Mouse (Mus musculus): ENCODE results near the gene Tmed9. TPM values are rescaled to one million over a fixed set of nuclear protein-coding genes. Genes with fewer than 3 reads are reported as not detected.
A peak's percentile ranks its signal among the peaks of the same experiment; 100 is the strongest.
"Not testable (repeated sequence)": the region's sequence is repeated elsewhere in the genome, so short reads cannot be mapped to it uniquely, and the experiment has no call there.

Tmed9 gene
- polyA plus RNA-seq, 1 experiment from 2014 or later = 66.2 TPM

GRCm38 (mm10) chr13:55571977-55572376 is 1.6 kb upstream of the Tmed9 start:
- Histone ChIP-seq H3K4me1 (ENCODE audit: control insufficient read depth, insufficient read depth, low read length) (peaks cover 6% of the 10 kb centered on the region), H3K27me3 (replicated peaks; ENCODE audit: control insufficient read depth, insufficient read depth, low read length) (no peaks in the 10 kb centered on the region), H3K27ac (replicated peaks; ENCODE audit: low read depth, low read length) (no peak overlapping the region), H3K9ac (ENCODE audit: low read depth, low read length) (peak overlapping the region; percentile 97; the same call in 1 of the 2 replicates), H3K4me2 (ENCODE audit: low read depth, low read length) (peak overlapping the region; percentile 95), H3K9me3 (ENCODE audit: control insufficient read depth, low read length) (no peaks in the 10 kb centered on the region), H3K36me3 (ENCODE audit: control insufficient read depth, insufficient read depth, low read length) (0 out of 2 replicates have a peak, but pooled peaks cover 2% of the 10 kb centered on the region), H3K4me3 (ENCODE audit: low read depth, low read length) (peak overlapping the region; percentile 95; the same call in 1 of the 2 replicates)
- DNase-seq (ENCODE audit: low spot score) = no peak
- no peak for ATAC-seq (ENCODE audit: low read depth)
- WGBS = 68% methylated on average over 2 of the region's 2 CpGs

DNA sequence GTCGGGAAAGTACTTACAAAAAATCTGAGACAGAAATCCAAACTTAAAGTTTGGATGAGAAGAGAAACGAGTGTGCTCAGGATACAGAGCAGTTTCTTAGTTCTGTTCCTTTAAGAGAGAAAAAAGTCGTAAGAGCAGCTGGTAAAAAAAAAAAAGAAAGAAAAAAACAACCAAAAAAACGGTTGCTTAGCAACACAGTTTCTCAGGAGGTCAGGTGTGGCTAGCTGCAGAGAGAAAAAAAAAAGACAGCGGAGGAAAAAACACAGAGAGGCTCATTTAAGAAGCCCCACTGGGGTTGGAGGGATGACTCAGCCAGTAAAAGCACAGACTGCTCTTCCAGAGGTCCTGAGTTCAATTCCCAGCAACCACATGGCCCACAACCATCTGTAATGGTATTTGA is 789 bp downstream of the Tmed9 start:
- 66% methylated on average over 5 of the region's 5 CpGs for WGBS
- ATAC-seq (ENCODE audit: low read depth) (no peak), DNase-seq (ENCODE audit: low spot score) (peak; percentile 23)
- H3K4me2 ChIP-seq (ENCODE audit: low read depth, low read length) = no peak overlapping the region
- H3K27me3 ChIP-seq (replicated peaks; ENCODE audit: control insufficient read depth, insufficient read depth, low read length) = no peaks in the 10 kb centered on the region
- peaks cover 2% of the 10 kb centered on the region for H3K4me1 ChIP-seq (ENCODE audit: control insufficient read depth, insufficient read depth, low read length)
- H3K9me3 ChIP-seq (ENCODE audit: control insufficient read depth, low read length) = 0 out of 2 replicates have a peak, but pooled peaks cover 3% of the 10 kb centered on the region
- H3K4me3 ChIP-seq (ENCODE audit: low read depth, low read length) = no peak overlapping the region
- H3K36me3 ChIP-seq (ENCODE audit: control insufficient read depth, insufficient read depth, low read length) = no peaks in the 10 kb centered on the region
- H3K27ac ChIP-seq (replicated peaks; ENCODE audit: low read depth, low read length) = no peak overlapping the region
- no peak overlapping the region for H3K9ac ChIP-seq (ENCODE audit: low read depth, low read length)

- H3K36me3 ChIP-seq (ENCODE audit: control insufficient read depth, insufficient read depth, low read length) = no peaks in the 10 kb centered on the region
- no peak overlapping the region for H3K27ac ChIP-seq (replicated peaks; ENCODE audit: low read depth, low read length)
- H3K9ac ChIP-seq (ENCODE audit: low read depth, low read length) = no peak overlapping the region
- 61% methylated on average over 5 of the region's 5 CpGs for WGBS
- H3K4me3 ChIP-seq (ENCODE audit: low read depth, low read length) = no peak overlapping the region
- no peaks in the 10 kb centered on the region for H3K27me3 ChIP-seq (replicated peaks; ENCODE audit: control insufficient read depth, insufficient read depth, low read length)
- 0 out of 2 replicates have a peak, but pooled peaks cover 3% of the 10 kb centered on the region for H3K9me3 ChIP-seq (ENCODE audit: control insufficient read depth, low read length)
- H3K4me2 ChIP-seq (ENCODE audit: low read depth, low read length) = no peak overlapping the region
- ATAC-seq (ENCODE audit: low read depth) (no peak), DNase-seq (ENCODE audit: low spot score) (no peak)
- H3K4me1 ChIP-seq (ENCODE audit: control insufficient read depth, insufficient read depth, low read length) = no peaks in the 10 kb centered on the region; the same call in 1 of the 2 replicates
These were observed 2.4 kb downstream of the Tmed9 start for GRCm38 (mm10) chr13:55575932-55576331.

GRCm38 (mm10) chr13:55576872-55577271 is 3.3 kb downstream of the Tmed9 start:
- H3K36me3 ChIP-seq (ENCODE audit: control insufficient read depth, insufficient read depth, low read length); H3K9me3 ChIP-seq (ENCODE audit: control insufficient read depth, low read length); H3K4me3 ChIP-seq (ENCODE audit: low read depth, low read length); DNase-seq (ENCODE audit: low spot score); H3K27ac ChIP-seq (replicated peaks; ENCODE audit: low read depth, low read length); ATAC-seq (ENCODE audit: low read depth); H3K4me1 ChIP-seq (ENCODE audit: control insufficient read depth, insufficient read depth, low read length); H3K27me3 ChIP-seq (replicated peaks; ENCODE audit: control insufficient read depth, insufficient read depth, low read length); H3K4me2 ChIP-seq (ENCODE audit: low read depth, low read length); H3K9ac ChIP-seq (ENCODE audit: low read depth, low read length): not testable (repeated sequence)
- WGBS = 85% methylated on average over 7 of the region's 7 CpGs

DNA sequence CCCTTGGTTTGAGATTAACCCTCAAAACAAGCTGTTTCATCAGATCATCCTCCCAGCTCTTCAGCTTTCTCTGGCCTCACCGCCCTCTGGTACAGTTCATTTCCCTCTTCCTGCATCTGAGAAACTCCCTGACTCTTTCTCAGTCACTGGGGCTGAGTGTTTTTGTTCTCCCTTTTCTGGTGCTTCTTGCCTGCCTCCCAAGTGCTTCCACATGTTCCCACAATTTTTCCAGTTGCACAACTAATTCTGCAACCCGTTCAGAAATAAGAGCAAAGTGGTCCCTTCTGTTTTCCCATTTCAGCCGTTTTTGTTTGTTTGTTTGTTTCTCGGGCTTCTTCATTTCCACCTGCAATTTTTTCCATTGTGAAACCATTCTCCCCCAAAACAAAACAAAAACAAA is 4.6 kb downstream of the Tmed9 start:
- no peak overlapping the region for H3K4me2 ChIP-seq (ENCODE audit: low read depth, low read length)
- no peak overlapping the region for H3K9ac ChIP-seq (ENCODE audit: low read depth, low read length)
- no peaks in the 10 kb centered on the region for H3K4me1 ChIP-seq (ENCODE audit: control insufficient read depth, insufficient read depth, low read length)
- no peaks in the 10 kb centered on the region for H3K27me3 ChIP-seq (replicated peaks; ENCODE audit: control insufficient read depth, insufficient read depth, low read length)
- H3K4me3 ChIP-seq (ENCODE audit: low read depth, low read length) = no peak overlapping the region
- no peaks in the 10 kb centered on the region for H3K36me3 ChIP-seq (ENCODE audit: control insufficient read depth, insufficient read depth, low read length)
- WGBS = 73% methylated on average over 4 of the region's 4 CpGs
- ATAC-seq (ENCODE audit: low read depth) (no peak), DNase-seq (ENCODE audit: low spot score) (no peak)
- 0 out of 2 replicates have a peak, but pooled peaks cover 3% of the 10 kb centered on the region for H3K9me3 ChIP-seq (ENCODE audit: control insufficient read depth, low read length)
- no peak overlapping the region for H3K27ac ChIP-seq (replicated peaks; ENCODE audit: low read depth, low read length)

DNA sequence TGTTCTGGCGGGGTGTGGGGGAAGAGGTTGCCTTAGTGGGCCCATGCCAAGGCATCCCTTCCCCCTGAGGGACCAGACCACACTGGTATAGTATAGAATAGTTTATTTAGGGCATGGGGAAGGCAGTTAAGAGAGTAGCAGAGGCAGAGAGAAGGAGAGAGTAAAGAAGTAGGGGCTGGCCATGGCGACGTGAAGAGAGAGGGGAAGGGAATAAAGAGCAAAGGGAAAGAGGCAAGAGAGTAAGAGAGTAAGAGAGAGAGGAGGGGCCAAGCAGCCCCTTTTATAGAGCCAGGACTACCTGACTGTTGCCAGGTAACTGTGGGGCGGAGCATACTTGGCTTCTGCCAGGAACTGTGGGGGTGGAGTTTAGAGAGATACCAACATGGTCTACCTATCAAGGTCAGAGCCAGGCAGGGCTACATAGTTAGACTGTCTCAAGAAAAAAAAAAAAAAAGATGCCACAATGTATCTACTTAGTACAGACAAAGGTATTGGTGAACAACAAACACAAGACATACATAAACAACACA is 18.5 kb downstream of the Tmed9 start:
- Histone ChIP-seq H3K4me2 (ENCODE audit: low read depth, low read length) (no peak overlapping the region), H3K4me3 (ENCODE audit: low read depth, low read length) (no peak overlapping the region), H3K9ac (ENCODE audit: low read depth, low read length) (no peak overlapping the region), H3K27me3 (replicated peaks; ENCODE audit: control insufficient read depth, insufficient read depth, low read length) (no peaks in the 10 kb centered on the region), H3K27ac (replicated peaks; ENCODE audit: low read depth, low read length) (no peak overlapping the region; the same call in 1 of the 2 replicates), H3K9me3 (ENCODE audit: control insufficient read depth, low read length) (no peaks in the 10 kb centered on the region), H3K4me1 (ENCODE audit: control insufficient read depth, insufficient read depth, low read length) (peaks cover 6% of the 10 kb centered on the region; the same call in 1 of the 2 replicates), H3K36me3 (ENCODE audit: control insufficient read depth, insufficient read depth, low read length) (peaks cover 28% of the 10 kb centered on the region)
- 76% methylated on average over 4 of the region's 4 CpGs for WGBS
- ATAC-seq (ENCODE audit: low read depth) = no peak
- DNase-seq (ENCODE audit: low spot score) = no peak

DNA sequence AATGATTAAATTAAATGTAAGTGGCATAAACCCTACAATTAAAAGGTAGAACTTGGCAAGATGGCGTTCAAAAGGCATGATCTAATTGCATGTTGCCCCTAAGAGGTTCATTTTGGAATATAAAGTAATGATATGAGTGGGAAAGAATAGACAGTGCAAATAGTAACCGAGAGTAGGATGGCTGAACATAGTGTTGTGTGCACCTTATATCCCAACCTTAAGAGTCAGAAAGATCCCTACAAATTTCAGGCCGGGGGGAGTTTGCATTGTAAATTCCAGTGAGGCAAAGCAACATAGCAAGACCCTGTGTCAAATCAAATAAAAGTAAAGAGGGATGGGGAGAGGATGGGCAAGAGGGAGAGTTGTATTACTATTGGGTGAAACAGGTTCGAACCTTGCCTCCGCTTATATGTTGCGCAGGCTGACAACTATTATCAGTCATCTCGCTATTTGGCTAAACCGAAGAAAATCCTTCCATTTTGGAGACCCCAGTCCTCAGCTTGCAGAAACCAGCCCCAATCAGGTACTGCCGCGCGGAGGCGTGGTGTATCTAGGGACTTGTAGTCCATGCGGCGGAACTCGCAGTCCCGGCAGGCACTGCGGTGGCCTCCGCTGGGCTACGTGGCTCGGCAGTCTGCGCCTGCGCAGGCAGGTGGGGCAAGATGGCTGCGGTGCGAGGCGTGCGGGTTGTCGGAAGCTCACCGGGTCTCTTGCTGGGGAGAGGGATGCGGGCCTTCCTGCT is 19.2 kb downstream of the Tmed9 start:
- Histone ChIP-seq H3K4me1 (ENCODE audit: control insufficient read depth, insufficient read depth, low read length) (peaks cover 6% of the 10 kb centered on the region; the same call in 1 of the 2 replicates), H3K4me3 (ENCODE audit: low read depth, low read length) (peak overlapping the region; percentile 90), H3K27ac (replicated peaks; ENCODE audit: low read depth, low read length) (peak overlapping the region; percentile 72), H3K27me3 (replicated peaks; ENCODE audit: control insufficient read depth, insufficient read depth, low read length) (no peaks in the 10 kb centered on the region), H3K36me3 (ENCODE audit: control insufficient read depth, insufficient read depth, low read length) (peaks cover 34% of the 10 kb centered on the region), H3K9ac (ENCODE audit: low read depth, low read length) (peak overlapping the region; percentile 93), H3K9me3 (ENCODE audit: control insufficient read depth, low read length) (no peaks in the 10 kb centered on the region), H3K4me2 (ENCODE audit: low read depth, low read length) (peak overlapping the region; percentile 77)
- peak; percentile 99 for ATAC-seq (ENCODE audit: low read depth)
- WGBS = 5% methylated on average over 28 of the region's 29 CpGs
- DNase-seq (ENCODE audit: low spot score) = peak; percentile 99

DNA sequence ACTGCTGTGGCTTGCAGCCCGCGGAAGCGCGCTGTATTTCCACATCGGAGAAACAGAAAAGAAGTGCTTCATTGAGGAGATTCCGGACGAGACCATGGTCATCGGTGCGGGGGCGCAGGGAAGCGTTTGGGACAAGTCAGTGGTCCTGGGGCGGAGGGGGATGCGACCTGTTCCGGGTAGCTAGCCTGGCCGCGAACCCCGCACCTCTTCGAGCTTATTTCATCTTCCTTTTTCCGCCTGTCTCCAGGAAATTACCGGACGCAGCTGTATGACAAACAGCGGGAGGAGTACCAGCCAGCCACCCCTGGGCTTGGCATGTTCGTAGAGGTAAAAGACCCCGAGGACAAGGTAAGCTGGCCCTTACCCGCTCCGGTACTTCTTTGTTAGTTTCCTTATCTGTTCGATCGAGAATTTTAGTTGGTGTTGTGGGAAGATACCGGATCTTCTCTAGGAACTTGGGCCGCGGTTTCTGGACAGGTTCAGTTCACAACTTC is 19.8 kb downstream of the Tmed9 start:
- H3K4me1 ChIP-seq (ENCODE audit: control insufficient read depth, insufficient read depth, low read length) = peaks cover 6% of the 10 kb centered on the region; the same call in 1 of the 2 replicates
- DNase-seq (ENCODE audit: low spot score) (no peak), ATAC-seq (ENCODE audit: low read depth) (peak; percentile 19)
- peak overlapping the region; percentile 77 for H3K4me2 ChIP-seq (ENCODE audit: low read depth, low read length)
- under 1% methylated on average over 31 of the region's 31 CpGs for WGBS
- peak overlapping the region; percentile 71 for H3K27ac ChIP-seq (replicated peaks; ENCODE audit: low read depth, low read length)
- H3K27me3 ChIP-seq (replicated peaks; ENCODE audit: control insufficient read depth, insufficient read depth, low read length) = no peaks in the 10 kb centered on the region
- H3K9me3 ChIP-seq (ENCODE audit: control insufficient read depth, low read length) = no peaks in the 10 kb centered on the region
- H3K4me3 ChIP-seq (ENCODE audit: low read depth, low read length) = peak overlapping the region; percentile 90
- peaks cover 39% of the 10 kb centered on the region for H3K36me3 ChIP-seq (ENCODE audit: control insufficient read depth, insufficient read depth, low read length)
- H3K9ac ChIP-seq (ENCODE audit: low read depth, low read length) = peak overlapping the region; percentile 93
